Mouse (Mus musculus): ENCODE data around the gene Fam228a.

- TF ChIP-seq CTCF (IDR thresholded peaks at IDR 0.05), result no peak
- no peak for TF ChIP-seq EP300 (IDR thresholded peaks at IDR 0.05)
These were observed 48.9 kb downstream of the Fam228a start for GRCm38 (mm10) chr12:4689341-4689740.
